Mouse (Mus musculus) midbrain, embryonic 15.5 days (tissue): Measurements from ENCODE around the gene Ano5. TPM values are rescaled to one million over a fixed set of nuclear protein-coding genes. Genes with fewer than 3 reads are reported as not detected.

Experiments used
- ATAC-seq: fragments of 200-750 bp; cut with Nextera tagmentation; replicated peaks from 2 replicates; pipeline ENCODE4 v1.8.0; 2017; ENCODE audit warnings: moderate TSS enrichment
- H3K27ac ChIP-seq: fragments of 300-500 bp; sonication (generic); 2 replicates; pipeline ENCODE4 v1.5.1; 2015; ENCODE audit warnings: mild to moderate bottlenecking, inconsistent platforms
- H3K27me3 ChIP-seq: fragments of 300-500 bp; sonication (generic); replicated peaks from 2 replicates; pipeline ENCODE4 v1.6.1; 2015; ENCODE audit warnings: inconsistent platforms
- H3K36me3 ChIP-seq: fragments of 300-500 bp; sonication (generic); replicated peaks from 2 replicates; pipeline ENCODE4 v1.6.1; 2015; ENCODE audit warnings: inconsistent platforms
- H3K4me1 ChIP-seq: fragments of 300-500 bp; sonication (generic); 2 replicates; pipeline ENCODE4 v1.6.1; 2015; ENCODE audit warnings: inconsistent platforms
- H3K4me2 ChIP-seq: fragments of 300-500 bp; sonication (generic); 2 replicates; pipeline ENCODE4 v1.6.1; 2015; ENCODE audit warnings: inconsistent platforms, mild to moderate bottlenecking, moderate library complexity
- H3K4me3 ChIP-seq: fragments of 300-500 bp; sonication (generic); 2 replicates; pipeline ENCODE4 v1.5.1; 2015; ENCODE audit warnings: mild to moderate bottlenecking, inconsistent platforms
- H3K9ac ChIP-seq: fragments of 300-500 bp; sonication (generic); 2 replicates; pipeline ENCODE4 v1.6.1; 2015; ENCODE audit warnings: mild to moderate bottlenecking, inconsistent platforms
- H3K9me3 ChIP-seq: fragments of 300-500 bp; sonication (generic); 2 replicates; pipeline ENCODE4 v1.6.1; 2016; ENCODE audit warnings: inconsistent platforms
- WGBS: fragments of 180-500 bp; shearing (Covaris S2); methylation state at CpG from one replicate; pipeline ENCODE4 v1.1.7; 2015; ENCODE audit warnings: mixed read lengths; 5-methylcytosine and 5-hydroxymethylcytosine counted together
- polyA plus RNA-seq: library from polyadenylated mRNA; unstranded; fragments of >200 nt; fragmentation: Nextera tagmentation; extraction: Ambion mirVana; gene quantifications from 2 replicates; pipeline ENCODE4 v1.2.1, GENCODE M21; 2015

Ano5 gene
- polyA plus RNA-seq, 1 experiment from 2014 or later, result 1.6 TPM

DNA sequence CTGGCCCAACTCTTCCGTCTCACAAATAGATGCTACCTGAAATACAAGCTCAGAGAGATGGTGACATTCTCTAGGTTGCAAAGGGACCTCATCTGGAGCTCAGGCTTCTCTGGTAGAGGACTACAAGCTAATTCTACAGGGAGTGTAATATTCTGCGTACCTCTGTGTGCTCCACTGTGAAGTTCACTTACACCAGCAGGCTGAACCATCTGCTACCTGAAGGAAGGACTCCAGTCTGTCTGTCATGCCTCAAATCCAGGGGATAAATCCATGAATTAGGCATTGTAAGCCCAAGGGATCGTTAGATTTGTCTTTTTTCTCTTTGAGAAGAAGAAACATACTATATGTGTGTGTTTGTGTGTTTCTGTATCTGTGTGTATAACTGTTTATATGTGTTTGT is 120.3 kb downstream of the Ano5 start:
- Histone ChIP-seq H3K4me1 (peaks cover 13% of the 10 kb centered on the region; the same call in 1 of the 2 replicates), H3K36me3 (no peaks in the 10 kb centered on the region), H3K9me3 (no peaks in the 10 kb centered on the region), H3K4me3 (peak overlapping the region; percentile 32), H3K27ac (peak overlapping the region; percentile 85), H3K27me3 (0 out of 2 replicates have a peak, but pooled peaks cover 8% of the 10 kb centered on the region), H3K9ac (peak overlapping the region; percentile 47), H3K4me2 (peak overlapping the region; percentile 48)
- ATAC-seq, result no peak
- 43% methylated on average over 3 of the region's 3 CpGs for WGBS

DNA sequence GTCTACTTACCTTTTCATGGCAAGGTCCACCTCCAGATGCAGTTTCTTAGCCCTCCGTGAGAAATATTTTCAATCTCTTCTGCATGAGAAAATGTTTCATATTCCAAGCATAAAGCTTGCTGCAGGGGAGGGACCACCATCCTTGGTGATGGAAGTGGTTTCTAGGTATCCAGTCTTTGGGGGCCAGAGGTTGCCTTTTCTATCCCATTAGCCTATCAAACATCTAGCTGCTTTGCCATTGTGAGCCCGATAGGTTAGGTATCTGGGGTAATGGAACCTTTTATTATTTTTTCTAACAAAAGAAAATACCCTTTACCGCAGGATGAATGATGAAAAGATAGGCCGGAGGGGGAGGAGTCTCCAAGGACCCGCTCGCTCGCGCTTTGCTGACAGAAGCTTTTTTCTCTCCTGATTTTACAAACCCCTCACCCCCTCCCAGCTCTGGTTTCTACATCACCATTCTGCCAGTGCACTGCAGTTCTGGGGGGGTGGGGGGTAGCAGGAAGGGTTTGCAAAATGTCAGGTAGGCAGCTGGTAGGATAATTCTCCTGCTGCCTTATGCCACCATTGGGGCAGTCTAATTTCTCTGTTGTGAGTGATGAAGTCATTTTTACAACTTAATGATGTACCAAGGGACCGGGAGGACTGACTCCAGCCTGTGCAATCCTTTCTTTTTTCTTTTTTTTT is 121.9 kb downstream of the Ano5 start:
- Histone ChIP-seq H3K4me1 (peaks cover 8% of the 10 kb centered on the region; the same call in 1 of the 2 replicates), H3K9me3 (no peaks in the 10 kb centered on the region), H3K9ac (peak overlapping the region; percentile 0; the same call in 1 of the 2 replicates), H3K4me2 (peak overlapping the region; percentile 38), H3K36me3 (no peaks in the 10 kb centered on the region), H3K27ac (peak overlapping the region; percentile 84), H3K4me3 (peak overlapping the region; percentile 21), H3K27me3 (0 out of 2 replicates have a peak, but pooled peaks cover 3% of the 10 kb centered on the region)
- 2% methylated on average over 9 of the region's 9 CpGs for WGBS
- peak; percentile 88 for ATAC-seq

DNA sequence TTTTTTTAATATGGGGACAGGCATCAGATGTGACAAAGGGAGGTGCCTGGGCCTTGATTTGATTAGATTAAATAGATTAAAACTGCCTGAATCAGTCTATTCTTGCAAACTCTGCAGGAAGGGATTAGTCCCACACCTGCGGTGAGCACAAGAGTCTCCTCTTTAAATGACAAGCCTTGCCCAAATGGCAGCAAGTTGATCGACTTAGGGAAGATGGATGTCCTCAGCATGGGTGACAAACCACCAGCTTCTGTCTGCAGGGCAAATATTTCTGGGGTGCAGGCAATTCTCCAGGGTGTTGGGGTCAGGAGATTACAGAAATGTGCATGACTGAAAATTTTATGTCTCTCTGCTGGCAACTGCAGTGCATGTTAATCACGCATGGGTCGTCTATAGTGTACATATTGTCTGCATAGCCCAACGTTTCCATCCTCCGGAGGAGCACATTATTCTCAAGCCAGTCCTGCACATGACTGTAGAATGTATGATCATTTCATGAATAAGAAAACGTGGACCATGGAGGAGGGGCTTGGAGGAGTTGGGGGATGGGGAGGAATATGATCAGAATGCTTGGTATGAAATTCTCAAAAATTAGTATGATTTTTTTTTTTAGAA is 122.5 kb downstream of the Ano5 start:
- H3K4me2 ChIP-seq, result peak overlapping the region; percentile 38
- no peaks in the 10 kb centered on the region for H3K36me3 ChIP-seq
- H3K4me3 ChIP-seq, result peak overlapping the region; percentile 21
- ATAC-seq, result peak; percentile 79
- 1% methylated on average over 7 of the region's 7 CpGs for WGBS
- no peaks in the 10 kb centered on the region for H3K27me3 ChIP-seq
- H3K9ac ChIP-seq, result peak overlapping the region; percentile 0; the same call in 1 of the 2 replicates
- peaks cover 8% of the 10 kb centered on the region; the same call in 1 of the 2 replicates for H3K4me1 ChIP-seq
- peak overlapping the region; percentile 84 for H3K27ac ChIP-seq
- no peaks in the 10 kb centered on the region for H3K9me3 ChIP-seq

Other genes starting within 250 kb of the Ano5 start
- 114 and 116 TPM in 2 replicates for gene Slc17a6, start 111.0 kb downstream of the Ano5 start, polyA plus RNA-seq